Mouse (Mus musculus) A20 (cell line): Measurements from ENCODE around the gene Wtip.

ENCODE experiments used
- DNase-seq: peaks from one replicate; pipeline ENCODE4 v3.0.0-alpha.2; 2011; ENCODE audit warnings: low read depth, low spot score

The Wtip gene

GRCm38 (mm10) chr7:34133117-34133762 lies at the start of gene Wtip:
Gene Wtip, minus strand, starts transcription at chr7:34133268.
- no peak for DNase-seq

- peak; percentile 70 for DNase-seq
These were observed 43.2 kb upstream of the Wtip start for GRCm38 (mm10) chr7:34176241-34176640.

- peak; percentile 47 for DNase-seq
These were observed 39.2 kb upstream of the Wtip start for GRCm38 (mm10) chr7:34172251-34172650.

GRCm38 (mm10) chr7:34169454-34169853 lies 36.4 kb upstream of the Wtip start, which contains the start of gene Uba2:
Gene Uba2, minus strand, starts transcription at chr7:34169599.
- no peak for DNase-seq

- peak; percentile 93 for DNase-seq
These were observed 35.6 kb upstream of the Wtip start for GRCm38 (mm10) chr7:34168470-34169251.

- DNase-seq: peak; percentile 62
These were observed 34.9 kb upstream of the Wtip start for GRCm38 (mm10) chr7:34167766-34168469.

GRCm38 (mm10) chr7:34166850-34167249 lies 33.8 kb upstream of the Wtip start:
- DNase-seq: peak; percentile 66

- no peak for DNase-seq
These were observed 32.9 kb upstream of the Wtip start for GRCm38 (mm10) chr7:34165999-34166398.

GRCm38 (mm10) chr7:34164671-34165070 lies 31.6 kb upstream of the Wtip start:
- DNase-seq: no peak

GRCm38 (mm10) chr7:34159167-34159566 lies 26.1 kb upstream of the Wtip start:
- no peak for DNase-seq

GRCm38 (mm10) chr7:34157994-34158393 lies 24.9 kb upstream of the Wtip start:
- DNase-seq: no peak

- no peak for DNase-seq
These were observed 14.1 kb upstream of the Wtip start for GRCm38 (mm10) chr7:34147193-34147592.

- no peak for DNase-seq
These were observed 8.1 kb upstream of the Wtip start for GRCm38 (mm10) chr7:34141123-34141522.

GRCm38 (mm10) chr7:34139493-34139892 lies 6.4 kb upstream of the Wtip start:
- DNase-seq: no peak

GRCm38 (mm10) chr7:34134336-34134735 lies 1.3 kb upstream of the Wtip start:
- DNase-seq: no peak

GRCm38 (mm10) chr7:34132355-34133079 lies 551 bp downstream of the Wtip start:
- no peak for DNase-seq

- DNase-seq: no peak
These were observed 1.1 kb downstream of the Wtip start for GRCm38 (mm10) chr7:34131959-34132354.

- no peak for DNase-seq
These were observed 1.9 kb downstream of the Wtip start for GRCm38 (mm10) chr7:34131118-34131517.

GRCm38 (mm10) chr7:34126291-34126690 lies 6.8 kb downstream of the Wtip start:
- no peak for DNase-seq

- DNase-seq: no peak
These were observed 7.7 kb downstream of the Wtip start for GRCm38 (mm10) chr7:34125346-34125745.

- DNase-seq: no peak
These were observed 9.9 kb downstream of the Wtip start for GRCm38 (mm10) chr7:34122987-34123720.
